In genomic region chr11:74807246-74807882, GRCm38 (mm10) we compare ENCODE assay signal across 26 mouse cellular contexts. TPM values are rescaled to one million over a fixed set of nuclear protein-coding genes. Genes with fewer than 3 reads are reported as not detected.
DNase-seq lines count a peak whose midpoint lies in the region; ATAC-seq lines count a peak whose summit lies in the region.
"Had no signal": no experiment of that assay in that cellular context is flagged by ENCODE, and none has a peak within 500 bp of the region (broad histone marks: within the 10 kb centered on the region; RNA-seq: fewer than 3 reads in every experiment).

No protein-coding gene starts in this region.

- 0 out of 2 replicates have a peak overlapping the region, but pooled peaks have one; percentile 38 for H3K27ac ChIP-seq in neural tube, embryonic 13.5 days (replicated peaks)
- H3K27ac ChIP-seq: embryonic facial prominence, embryonic 15.5 days; heart, embryonic 13.5 days; hindbrain, embryonic 10.5 days; limb, embryonic 13.5 days; midbrain, embryonic 12.5 days; stomach, embryonic 15.5 days had no signal

- H3K4me1 ChIP-seq in neural tube, embryonic 13.5 days (replicated peaks): no peaks in the 10 kb centered on the region
- H3K4me1 ChIP-seq: embryonic facial prominence, embryonic 15.5 days; limb, embryonic 13.5 days; midbrain, embryonic 12.5 days; stomach, embryonic 15.5 days had no signal

- no peak overlapping the region for H3K4me3 ChIP-seq in neural tube, embryonic 13.5 days
- H3K4me3 ChIP-seq: embryonic facial prominence, embryonic 15.5 days; heart, embryonic 13.5 days; hindbrain, embryonic 10.5 days; layer of hippocampus, adult 2 months; left cerebral cortex, adult 2 months; limb, embryonic 13.5 days; midbrain, embryonic 12.5 days; myocyte; stomach, embryonic 15.5 days had no signal

- H3K27me3 ChIP-seq in neural tube, embryonic 13.5 days: no peaks in the 10 kb centered on the region
- H3K27me3 ChIP-seq: embryonic facial prominence, embryonic 15.5 days; heart, embryonic 13.5 days; limb, embryonic 13.5 days; midbrain, embryonic 12.5 days; stomach, embryonic 15.5 days had no signal

- no peak overlapping the region for H3K4me2 ChIP-seq in neural tube, embryonic 13.5 days
- H3K4me2 ChIP-seq: embryonic facial prominence, embryonic 15.5 days; heart, embryonic 13.5 days; limb, embryonic 13.5 days; liver, embryonic 11.5 days; midbrain, embryonic 12.5 days; stomach, embryonic 15.5 days had no signal

- H3K36me3 ChIP-seq in neural tube, embryonic 13.5 days: peaks cover 61% of the 10 kb centered on the region

- ATAC-seq in neural tube, embryonic 13.5 days (ENCODE audit: low read depth): no peak
- ATAC-seq: hindbrain, embryonic 16.5 days had no signal

- no peak overlapping the region for H3K9ac ChIP-seq in neural tube, embryonic 13.5 days
- H3K9ac ChIP-seq: embryonic facial prominence, embryonic 15.5 days; heart, embryonic 13.5 days; limb, embryonic 13.5 days; midbrain, embryonic 12.5 days; stomach, embryonic 15.5 days had no signal

- no peaks in the 10 kb centered on the region for H3K9me3 ChIP-seq in neural tube, embryonic 13.5 days
- H3K9me3 ChIP-seq: embryonic facial prominence, embryonic 15.5 days; heart, embryonic 13.5 days; hindbrain, embryonic 10.5 days; limb, embryonic 13.5 days; midbrain, embryonic 12.5 days; stomach, embryonic 15.5 days had no signal

- DNase-seq in heart, adult 11 months: peak; percentile 53
- DNase-seq in heart, postnatal 36 days: no peak
- no peak for DNase-seq in neural tube, embryonic 10.5 days (ENCODE audit: extremely low spot score, low spot score)
- DNase-seq in lung, postnatal 10 days: peak; percentile 39
- no peak for DNase-seq in gastrocnemius, postnatal 4 days (ENCODE audit: low spot score in 2 of 2)
- DNase-seq: adrenal gland, postnatal 25 days; B cell, adult 2 months; cerebellum, adult 2 months; cerebellum, postnatal 14 days; gastrocnemius, postnatal 36 days; heart, postnatal 10 days; kidney, adult 18-20 months; kidney, postnatal 36 days; right cerebral cortex, postnatal 25 days had no signal

- intact Hi-C loops in heart, postnatal 36 days (cut with DNase I): no loop called here

- 83% methylated on average over 6 of the region's 6 CpGs for WGBS in neural tube, embryonic 13.5 days

RNA-seq across cellular contexts. Expression of gene Mnt, which starts 23.4 kb away (rescaled TPM):
- 10 to 100 TPM; 11.4 to 11.9 TPM for total RNA-seq in heart, postnatal 36 days (2021)
- polyA plus RNA-seq in neural tube, embryonic 13.5 days (2015; fragmentation: Nextera tagmentation; extraction: Ambion mirVana): 8.4 and 8.9 TPM in 2 replicates
- total RNA-seq in gastrocnemius, postnatal 4 days (2021): 10 to 100 TPM; 12.3 to 13.0 TPM

RNA-seq across cellular contexts. Expression of gene Mettl16, which starts 36.7 kb away (rescaled TPM):
- 10 to 100 TPM; 13.0 to 13.8 TPM for total RNA-seq in heart, postnatal 36 days (2021)
- polyA plus RNA-seq in neural tube, embryonic 13.5 days (2015; fragmentation: Nextera tagmentation; extraction: Ambion mirVana): 40.2 and 49.8 TPM in 2 replicates
- total RNA-seq in gastrocnemius, postnatal 4 days (2021): 10 to 100 TPM; 10.5 to 14.6 TPM

Comparison
In these comparisons a context has a peak if more than half of its experiments do, and no peak if none do; other contexts are left out.
1. DNase-seq: peak in heart, adult 11 months (single experiment) and lung, postnatal 10 days (single experiment); none in heart, postnatal 36 days (0 of 2), neural tube, embryonic 10.5 days (single experiment) and gastrocnemius, postnatal 4 days (0 of 2).